Comparison of ENCODE assay signal across 8 mouse cellular contexts in the genomic region with DNA sequence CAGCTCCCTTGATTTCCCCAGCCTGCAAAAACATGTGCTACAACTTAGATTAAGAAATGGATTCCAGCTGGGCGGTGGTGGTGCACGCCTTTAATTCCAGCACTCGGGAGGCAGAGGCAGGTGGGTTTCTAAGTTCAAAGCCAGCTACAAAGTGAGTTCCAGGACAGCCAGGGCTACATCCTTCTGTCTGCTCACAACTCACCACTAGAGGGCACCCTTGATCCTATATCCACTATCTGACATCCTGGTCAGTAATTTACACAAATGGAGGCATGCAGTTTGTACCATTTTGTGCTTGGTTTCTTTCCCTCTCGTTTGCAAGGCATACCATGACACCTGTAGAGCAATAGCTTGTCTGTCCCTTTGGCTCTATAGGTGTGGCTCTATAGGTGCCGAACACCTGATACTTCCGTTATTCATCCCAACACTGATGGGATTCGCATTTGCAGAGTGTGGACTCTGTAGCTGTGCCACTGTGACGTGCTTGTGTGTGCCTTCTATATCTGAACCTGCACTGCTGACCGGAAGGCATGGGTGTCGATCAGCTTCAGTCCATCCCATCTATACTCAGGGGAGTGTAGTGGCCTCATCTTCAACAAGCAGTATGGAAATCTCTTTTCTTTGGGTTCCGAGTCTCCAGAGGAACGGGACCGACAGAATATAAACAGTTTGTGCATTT.
DNase-seq lines count a peak whose midpoint lies in the region; ATAC-seq lines count a peak whose summit lies in the region.

No protein-coding gene starts in this region.

- H3K4me2 ChIP-seq in heart, embryonic 11.5 days = no peak overlapping the region
- no peak overlapping the region for H3K4me2 ChIP-seq in neural tube, embryonic 14.5 days (ENCODE audit: low read depth, low read length)

- peak; percentile 77 for DNase-seq in adipocyte (ENCODE audit: low spot score)
- peak; percentile 91 for DNase-seq in embryo, embryonic 10.5 days (ENCODE audit: low spot score)
- DNase-seq in kidney, postnatal 14 days = peak; percentile 80
- DNase-seq in lung, adult 18-20 months = peak; percentile 36 to 67
- peak; percentile 17 to 74 for DNase-seq in thymus, postnatal 10 days (ENCODE audit: low spot score in 2 of 2)

- ATAC-seq in CD4-positive, CD25-positive, alpha-beta regulatory T cell, adult 4 months = peak; percentile 77
- 0 out of 2 replicates have a peak, but pooled peaks have one; percentile 22 for ATAC-seq in heart, embryonic 11.5 days (replicated peaks; ENCODE audit: insufficient number of reproducible peaks, low FRiP score, low TSS enrichment)
- peak; percentile 82 for ATAC-seq in neural tube, embryonic 14.5 days (ENCODE audit: low read depth)

- 67% methylated on average over 13 of the region's 13 CpGs for WGBS in heart, embryonic 11.5 days (ENCODE audit: insufficient replicate concordance)
- 68% methylated on average over 13 of the region's 13 CpGs for WGBS in neural tube, embryonic 14.5 days

- no peaks in the 10 kb centered on the region for H3K27me3 ChIP-seq in heart, embryonic 11.5 days (ENCODE audit: control insufficient read depth, insufficient read depth, low read length)
- H3K27me3 ChIP-seq in neural tube, embryonic 14.5 days (ENCODE audit: control insufficient read depth, insufficient read depth, low read length) = no peaks in the 10 kb centered on the region

- no peaks in the 10 kb centered on the region for H3K9me3 ChIP-seq in heart, embryonic 11.5 days (replicated peaks; ENCODE audit: control insufficient read depth, low read length)
- H3K9me3 ChIP-seq in neural tube, embryonic 14.5 days (ENCODE audit: control insufficient read depth, low read length) = no peaks in the 10 kb centered on the region

- H3K36me3 ChIP-seq in heart, embryonic 11.5 days (ENCODE audit: control insufficient read depth, insufficient read depth, low read length) = no peaks in the 10 kb centered on the region
- H3K36me3 ChIP-seq in neural tube, embryonic 14.5 days (ENCODE audit: control insufficient read depth, insufficient read depth, low read length) = no peaks in the 10 kb centered on the region

- no peak overlapping the region for H3K9ac ChIP-seq in heart, embryonic 11.5 days (ENCODE audit: low read depth, low read length)
- no peak overlapping the region for H3K9ac ChIP-seq in neural tube, embryonic 14.5 days (replicated peaks; ENCODE audit: low read depth, low read length)

- H3K4me3 ChIP-seq in heart, embryonic 11.5 days (ENCODE audit: low read depth, low read length) = no peak overlapping the region
- no peak overlapping the region for H3K4me3 ChIP-seq in neural tube, embryonic 14.5 days (ENCODE audit: low read depth, low read length)

- H3K4me1 ChIP-seq in heart, embryonic 11.5 days (ENCODE audit: control insufficient read depth, insufficient read depth, low read length) = no peaks in the 10 kb centered on the region
- H3K4me1 ChIP-seq in neural tube, embryonic 14.5 days (ENCODE audit: control insufficient read depth, insufficient read depth, low read length) = no peaks in the 10 kb centered on the region

- H3K27ac ChIP-seq in heart, embryonic 11.5 days (ENCODE audit: low read depth, low read length) = no peak overlapping the region
- H3K27ac ChIP-seq in neural tube, embryonic 14.5 days (ENCODE audit: low read depth, low read length) = no peak overlapping the region

Comparison
In these comparisons a context has a peak if more than half of its experiments do, and no peak if none do; other contexts are left out.
1. ATAC-seq: peak in every context shown above with its lines; median percentile 82 in neural tube, embryonic 14.5 days; 77 in CD4-positive, CD25-positive, alpha-beta regulatory T cell, adult 4 months; 22 in heart, embryonic 11.5 days.